Comparison of ENCODE assay signal across 8 mouse cellular contexts in the genomic region with DNA sequence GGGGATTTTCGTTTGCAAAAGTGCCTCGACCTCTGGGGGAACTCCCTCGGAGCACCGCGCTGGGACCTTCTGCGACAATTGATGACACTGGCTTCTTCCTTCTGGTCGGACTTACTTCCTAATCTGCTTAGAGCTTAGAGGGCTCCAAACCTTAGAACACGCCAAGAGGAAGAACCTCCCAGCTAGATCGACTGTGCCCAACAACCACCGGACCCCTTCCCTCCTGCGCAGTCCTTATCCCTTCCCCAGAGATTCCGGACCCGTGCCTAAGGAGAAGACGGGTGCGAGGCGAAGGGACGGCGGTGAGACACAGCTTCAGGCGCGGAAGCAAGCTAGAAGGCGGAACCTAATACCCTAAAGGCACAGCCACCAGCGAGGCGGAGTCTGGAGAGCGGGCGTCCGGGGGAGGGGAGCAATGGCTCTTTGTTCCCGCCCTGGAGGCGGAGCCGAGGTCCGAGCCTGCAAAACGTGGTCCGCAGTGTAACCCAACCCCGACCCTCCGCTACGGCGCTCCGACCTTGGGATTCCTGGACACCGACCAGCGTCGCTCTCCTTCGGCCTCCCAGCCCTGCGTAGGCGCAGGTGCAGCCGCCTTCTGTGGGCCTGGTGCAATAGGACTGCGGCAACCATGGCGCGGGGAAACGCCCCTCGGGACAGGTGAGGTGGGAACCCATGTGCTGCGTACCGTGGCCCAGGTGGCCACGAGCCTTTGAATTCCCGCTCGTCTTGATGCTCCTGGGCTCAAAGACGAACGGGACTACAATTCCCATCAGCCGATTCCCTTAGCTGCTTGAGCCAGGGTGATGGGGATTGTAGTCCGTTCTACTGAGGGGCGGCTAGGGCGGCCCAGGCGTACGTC. TPM values are rescaled to one million over a fixed set of nuclear protein-coding genes. Genes with fewer than 3 reads are reported as not detected.
DNase-seq lines count a peak whose midpoint lies in the region; ATAC-seq and TF ChIP-seq lines count a peak whose summit lies in the region.

Gene Slc29a2 (plus strand): TSS at position 240 of the 859 bp plus-strand sequence.

- in situ Hi-C loops in CH12.LX (cut with MboI; ENCODE audit: low pct_ligation_motif_present, low pct_unique_long_range_greater_than_20kb, low sequenced_read_pairs): no loop called here

- dilution Hi-C loops in CH12.LX (cut with MboI; ENCODE audit: extremely low pct_ligation_motif_present, extremely low pct_unique_long_range_greater_than_20kb, low sequenced_read_pairs): no loop called here

- TF ChIP-seq POLR2A in CH12.LX (IDR thresholded peaks at IDR 0.05; ENCODE audit: low read depth, low read length): peak; percentile 97

- peak within 1 kb of the TSS; percentile 76 for H3K27ac ChIP-seq in CH12.LX (ENCODE audit: insufficient read depth, low read depth)
- peak within 1 kb of the TSS; percentile 87 for H3K27ac ChIP-seq in forebrain, embryonic 12.5 days
- H3K27ac ChIP-seq in heart, postnatal 0 days (ENCODE audit: low read depth): peak within 1 kb of the TSS; percentile 93
- peak within 1 kb of the TSS; percentile 69 for H3K27ac ChIP-seq in liver, embryonic 16.5 days (ENCODE audit: low read length)
- peak within 1 kb of the TSS; percentile 76 for H3K27ac ChIP-seq in neural tube, embryonic 12.5 days
- peak within 1 kb of the TSS; percentile 78 for H3K27ac ChIP-seq in stomach, postnatal 0 days (replicated peaks)

- TF ChIP-seq EP300 in CH12.LX (IDR thresholded peaks at IDR 0.05; ENCODE audit: low read length): no peak
- no peak for TF ChIP-seq EP300 in heart, postnatal 0 days (IDR thresholded peaks at IDR 0.05; ENCODE audit: low read depth)
- TF ChIP-seq EP300 in stomach, postnatal 0 days (optimal IDR thresholded peaks at IDR 0.05): no peak

- peaks cover 10 to 14% of the 10 kb centered on the region in 2 experiments for H3K4me1 ChIP-seq in CH12.LX (ENCODE audit: control insufficient read depth in 1 of 2, insufficient read depth in 2 of 2)
- peaks cover 11% of the 10 kb centered on the region; the same call in 1 of the 2 replicates for H3K4me1 ChIP-seq in forebrain, embryonic 12.5 days
- peaks cover 5% of the 10 kb centered on the region; the same call in 1 of the 2 replicates for H3K4me1 ChIP-seq in heart, postnatal 0 days (ENCODE audit: control insufficient read depth, insufficient read depth)
- H3K4me1 ChIP-seq in liver, embryonic 16.5 days (ENCODE audit: control insufficient read depth, low read depth, low read length): peaks cover 8% of the 10 kb centered on the region
- H3K4me1 ChIP-seq in neural tube, embryonic 12.5 days: peaks cover 8% of the 10 kb centered on the region
- H3K4me1 ChIP-seq in stomach, postnatal 0 days (replicated peaks; ENCODE audit: control insufficient read depth, insufficient read depth): peaks cover 3% of the 10 kb centered on the region; the same call in 1 of the 2 replicates

- H3K36me3 ChIP-seq in CH12.LX (replicated peaks in 1 of 2; ENCODE audit: control insufficient read depth in 1 of 2, insufficient read depth in 1 of 2, low read length in 1 of 2): peaks cover 8 to 28% of the 10 kb centered on the region in 2 experiments
- H3K36me3 ChIP-seq in forebrain, embryonic 12.5 days (replicated peaks): peaks cover 23% of the 10 kb centered on the region
- H3K36me3 ChIP-seq in heart, postnatal 0 days (replicated peaks; ENCODE audit: control insufficient read depth, insufficient read depth, low read length): peaks cover 20% of the 10 kb centered on the region
- H3K36me3 ChIP-seq in liver, embryonic 16.5 days (ENCODE audit: control insufficient read depth, insufficient read depth): no peaks in the 10 kb centered on the region
- peaks cover 19% of the 10 kb centered on the region for H3K36me3 ChIP-seq in neural tube, embryonic 12.5 days
- no peaks in the 10 kb centered on the region; the same call in 1 of the 2 replicates for H3K36me3 ChIP-seq in stomach, postnatal 0 days (ENCODE audit: control insufficient read depth, insufficient read depth, low read length)

- peak within 1 kb of the TSS; percentile 67 to 89 (median 69) for H3K4me3 ChIP-seq in CH12.LX (replicated peaks in 1 of 3; ENCODE audit: low read depth in 2 of 3, low read length in 2 of 3, poor library complexity in 1 of 3)
- peak within 1 kb of the TSS; percentile 69 for H3K4me3 ChIP-seq in forebrain, embryonic 12.5 days (replicated peaks)
- H3K4me3 ChIP-seq in heart, postnatal 0 days (ENCODE audit: low read depth, low read length): peak within 1 kb of the TSS; percentile 58
- H3K4me3 ChIP-seq in liver, embryonic 16.5 days (ENCODE audit: low read depth, low read length): peak within 1 kb of the TSS; percentile 73
- peak within 1 kb of the TSS; percentile 72 for H3K4me3 ChIP-seq in neural tube, embryonic 12.5 days
- peak within 1 kb of the TSS; percentile 70 for H3K4me3 ChIP-seq in stomach, postnatal 0 days (ENCODE audit: low read depth, low read length)

- peak; percentile 97 for ATAC-seq in forebrain, embryonic 12.5 days (ENCODE audit: low FRiP score)
- peak; percentile 97 for ATAC-seq in heart, postnatal 0 days (ENCODE audit: insufficient read depth, low read depth)
- ATAC-seq in liver, embryonic 16.5 days (ENCODE audit: low read depth): peak; percentile 93
- peak; percentile 95 for ATAC-seq in neural tube, embryonic 12.5 days (ENCODE audit: low FRiP score, low read depth)
- ATAC-seq in stomach, postnatal 0 days (ENCODE audit: low FRiP score, low TSS enrichment): peak; percentile 94

- TF ChIP-seq CTCF in CH12.LX (conservative IDR thresholded peaks at IDR 0.05 in 1 of 2, IDR thresholded peaks at IDR 0.05 in 1 of 2; ENCODE audit: low read depth in 2 of 2, low read length in 2 of 2): no peak
- TF ChIP-seq CTCF in heart, postnatal 0 days (IDR thresholded peaks at IDR 0.05; ENCODE audit: low read depth): no peak
- TF ChIP-seq CTCF in stomach, postnatal 0 days (IDR thresholded peaks at IDR 0.05; ENCODE audit: low read depth): peak; percentile 27; the same call in 1 of the 2 replicates

- H3K9ac ChIP-seq in CH12.LX (ENCODE audit: insufficient read depth, low read depth): peak within 1 kb of the TSS; percentile 18; the same call in 1 of the 2 replicates
- peak within 1 kb of the TSS; percentile 64 for H3K9ac ChIP-seq in forebrain, embryonic 12.5 days
- peak within 1 kb of the TSS; percentile 69 for H3K9ac ChIP-seq in heart, postnatal 0 days (replicated peaks; ENCODE audit: low read depth, low read length)
- peak within 1 kb of the TSS; percentile 76 for H3K9ac ChIP-seq in liver, embryonic 16.5 days (ENCODE audit: low read depth, low read length)
- H3K9ac ChIP-seq in neural tube, embryonic 12.5 days: peak within 1 kb of the TSS; percentile 74
- peak within 1 kb of the TSS; percentile 67 for H3K9ac ChIP-seq in stomach, postnatal 0 days (ENCODE audit: low read length)

- H3K27me3 ChIP-seq in CH12.LX (replicated peaks): peaks cover 4% of the 10 kb centered on the region
- no peaks in the 10 kb centered on the region for H3K27me3 ChIP-seq in forebrain, embryonic 12.5 days
- no peaks in the 10 kb centered on the region for H3K27me3 ChIP-seq in heart, postnatal 0 days (ENCODE audit: control insufficient read depth, insufficient read depth, low read length)
- H3K27me3 ChIP-seq in liver, embryonic 16.5 days (ENCODE audit: control insufficient read depth, insufficient read depth, low read depth, low read length): no peaks in the 10 kb centered on the region
- no peaks in the 10 kb centered on the region for H3K27me3 ChIP-seq in neural tube, embryonic 12.5 days (replicated peaks)
- H3K27me3 ChIP-seq in stomach, postnatal 0 days (ENCODE audit: control insufficient read depth, insufficient read depth, low read length): no peaks in the 10 kb centered on the region

- DNase-seq in CH12.LX (ENCODE audit: extremely low read depth): peak; percentile 90
- DNase-seq in c-Kit-positive CD71-positive TER-119-negative erythroid progenitor cells, embryonic 14.5 days (ENCODE audit: low read depth): peak; percentile 87
- peak; percentile 94 for DNase-seq in heart, postnatal 0 days (ENCODE audit: low spot score)
- peak; percentile 93 to 96 for DNase-seq in kidney, postnatal 4 days
- peak; percentile 94 for DNase-seq in stomach, postnatal 0 days (ENCODE audit: low spot score)

- peak within 1 kb of the TSS; percentile 79 for H3K4me2 ChIP-seq in CH12.LX (ENCODE audit: insufficient read depth, low read depth, poor library complexity, severe bottlenecking)
- H3K4me2 ChIP-seq in forebrain, embryonic 12.5 days: peak within 1 kb of the TSS; percentile 85
- peak within 1 kb of the TSS; percentile 79 for H3K4me2 ChIP-seq in heart, postnatal 0 days (ENCODE audit: low read depth, low read length)
- peak within 1 kb of the TSS; percentile 86 for H3K4me2 ChIP-seq in liver, embryonic 16.5 days (ENCODE audit: low read depth, low read length)
- peak within 1 kb of the TSS; percentile 87 for H3K4me2 ChIP-seq in neural tube, embryonic 12.5 days (replicated peaks)
- peak within 1 kb of the TSS; percentile 99 for H3K4me2 ChIP-seq in stomach, postnatal 0 days (replicated peaks; ENCODE audit: low read depth)

- TF ChIP-seq RAD21 in CH12.LX (IDR thresholded peaks at IDR 0.05; ENCODE audit: low read depth, low read length): no peak

- H3K79me2 ChIP-seq in CH12.LX (replicated peaks; ENCODE audit: control insufficient read depth, extremely low read depth, insufficient read depth, poor library complexity, severe bottlenecking): no peaks in the 10 kb centered on the region

- WGBS in forebrain, embryonic 12.5 days: under 1% methylated on average over 62 of the region's 62 CpGs
- under 1% methylated on average over 62 of the region's 62 CpGs for WGBS in heart, postnatal 0 days
- under 1% methylated on average over 62 of the region's 62 CpGs for WGBS in liver, embryonic 16.5 days (ENCODE audit: insufficient replicate concordance)
- WGBS in neural tube, embryonic 12.5 days: under 1% methylated on average over 62 of the region's 62 CpGs
- WGBS in stomach, postnatal 0 days: under 1% methylated on average over 55 of the region's 62 CpGs

- no peaks in the 10 kb centered on the region for H3K9me3 ChIP-seq in CH12.LX (replicated peaks; ENCODE audit: low read length)
- H3K9me3 ChIP-seq in forebrain, embryonic 12.5 days: no peaks in the 10 kb centered on the region
- no peaks in the 10 kb centered on the region for H3K9me3 ChIP-seq in heart, postnatal 0 days (replicated peaks; ENCODE audit: control insufficient read depth, low read length)
- H3K9me3 ChIP-seq in liver, embryonic 16.5 days (replicated peaks; ENCODE audit: control insufficient read depth, low read length): no peaks in the 10 kb centered on the region
- H3K9me3 ChIP-seq in neural tube, embryonic 12.5 days: no peaks in the 10 kb centered on the region
- no peaks in the 10 kb centered on the region for H3K9me3 ChIP-seq in stomach, postnatal 0 days (ENCODE audit: control insufficient read depth, low read length)

RNA-seq across cellular contexts. Expression of gene Slc29a2, which starts in this region (rescaled TPM):
- 4.2 and 6.7 TPM in 2 replicates for total RNA-seq in CH12.LX (2012; rRNA removed)
- 0.96 and 2.1 TPM in 2 replicates for total RNA-seq in CH12.LX (2014; rRNA removed)
- polyA plus RNA-seq in CH12.LX (2012; ENCODE audit: insufficient read length, low read depth): 5.6 and 6.6 TPM in 2 replicates
- polyA plus RNA-seq in forebrain, embryonic 12.5 days (2016; fragmentation: Nextera tagmentation; extraction: Ambion mirVana): 7.2 and 7.4 TPM in 2 replicates
- total RNA-seq in heart, postnatal 0 days (2014; rRNA removed; ENCODE audit: low replicate concordance): 13.8 and 17.3 TPM in 2 replicates
- 11.5 and 11.7 TPM in 2 replicates for polyA plus RNA-seq in heart, postnatal 0 days (2015; fragmentation: Nextera tagmentation; extraction: Ambion mirVana)
- polyA plus RNA-seq in liver, embryonic 16.5 days (2015; fragmentation: Nextera tagmentation; extraction: Ambion mirVana): 0.82 and 1.6 TPM in 2 replicates
- polyA plus RNA-seq in neural tube, embryonic 12.5 days (2016; fragmentation: Nextera tagmentation; extraction: Ambion mirVana): 6.1 and 6.2 TPM in 2 replicates
- 1.7 and 1.8 TPM in 2 replicates for polyA plus RNA-seq in stomach, postnatal 0 days (2015; fragmentation: Nextera tagmentation; extraction: Ambion mirVana)

Comparison
In these comparisons a context has a peak if more than half of its experiments do, and no peak if none do; other contexts are left out.
1. Peak in every context shown above with its lines: DNase-seq, ATAC-seq, H3K4me3 ChIP-seq and H3K27ac ChIP-seq.
2. H3K9ac ChIP-seq: peak in every context shown above with its lines; median percentile 76 in liver, embryonic 16.5 days; 74 in neural tube, embryonic 12.5 days; 69 in heart, postnatal 0 days; 67 in stomach, postnatal 0 days; 64 in forebrain, embryonic 12.5 days; 18 in CH12.LX.